ENCODE assay signal across 22 mouse cellular contexts in genomic region chrX:160886301-160886700, GRCm38 (mm10). TPM values are rescaled to one million over a fixed set of nuclear protein-coding genes. Genes with fewer than 3 reads are reported as not detected.
"Had no signal": no experiment of that assay in that cellular context is flagged by ENCODE, and none has a peak within 500 bp of the region (broad histone marks: within the 10 kb centered on the region; RNA-seq: fewer than 3 reads in every experiment).

No protein-coding gene starts in this region.

- H3K4me2 ChIP-seq: lung, embryonic 14.5 days; midbrain, embryonic 12.5 days; neural tube, embryonic 13.5 days; neural tube, embryonic 15.5 days had no signal

- H3K36me3 ChIP-seq: midbrain, embryonic 10.5 days; midbrain, embryonic 12.5 days; neural tube, embryonic 13.5 days; neural tube, embryonic 15.5 days had no signal

- DNase-seq: lung, embryonic 14.5 days; lung, postnatal 10 days; lung, postnatal 4 days; midbrain, embryonic 14.5 days; retina, postnatal 1 day; right cerebral cortex, adult 18-20 months; right cerebral cortex, postnatal 25 days; right cerebral cortex, postnatal 4 days; spleen, adult 18-20 months; thymus, adult 18-20 months; thymus, postnatal 14 days; thymus, postnatal 36 days had no signal

- H3K4me1 ChIP-seq: midbrain, embryonic 10.5 days; midbrain, embryonic 12.5 days; neural tube, embryonic 13.5 days; neural tube, embryonic 15.5 days had no signal

- H3K27ac ChIP-seq: midbrain, embryonic 10.5 days; midbrain, embryonic 12.5 days; neural tube, embryonic 13.5 days; neural tube, embryonic 15.5 days had no signal

- H3K4me3 ChIP-seq: midbrain, embryonic 10.5 days; midbrain, embryonic 12.5 days; myocyte; neural tube, embryonic 13.5 days; neural tube, embryonic 15.5 days had no signal

- ATAC-seq: midbrain, embryonic 16.5 days had no signal

- H3K9me3 ChIP-seq: midbrain, embryonic 10.5 days; midbrain, embryonic 12.5 days; neural tube, embryonic 13.5 days; neural tube, embryonic 15.5 days had no signal

- H3K9ac ChIP-seq: lung, embryonic 14.5 days; midbrain, embryonic 12.5 days; neural tube, embryonic 13.5 days; neural tube, embryonic 15.5 days had no signal

RNA-seq across cellular contexts. Expression of gene Gja6, which starts 20.6 kb away (rescaled TPM):
- total RNA-seq: megakaryocyte, adult 5-6 weeks; megakaryocyte-erythroid progenitor cell, adult 5-6 weeks had no signal
- polyA plus RNA-seq: lung, embryonic 14.5 days; midbrain, embryonic 14.5 days; neural tube, embryonic 11.5 days; small intestine, adult 2 months had no signal
